Mouse (Mus musculus): ENCODE measurements at regions not wholly inside any gene's neighbourhood (a gene's known extent, or its start where the extent isn't known, plus 50 kb on each side); places are given as distances from the start of the nearest gene placed in this dataset.
A peak's percentile ranks its signal among the peaks of the same experiment; 100 is the strongest.

DNA sequence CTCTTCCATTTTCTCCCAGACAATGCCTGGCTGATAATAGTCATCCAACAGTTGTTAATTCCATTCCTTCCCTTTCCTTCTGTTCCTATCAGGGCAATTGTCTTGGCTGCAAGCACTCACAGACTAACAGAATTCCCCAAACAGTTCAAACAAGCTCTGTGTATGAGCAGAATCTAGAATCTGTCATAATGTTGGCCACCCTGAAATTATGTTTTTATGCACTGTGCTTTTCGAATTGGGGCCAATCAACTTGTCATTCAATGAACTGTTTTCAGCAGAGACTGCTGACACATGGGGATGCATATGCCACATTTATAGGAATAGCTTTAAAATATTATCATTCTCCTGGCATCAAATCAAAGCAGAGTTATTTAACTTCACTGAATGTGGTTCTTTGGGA is 235.8 kb upstream of the Tmtc4 start:
- no peak for ATAC-seq (ENCODE audit: insufficient number of reproducible peaks, low FRiP score, low TSS enrichment)

DNA sequence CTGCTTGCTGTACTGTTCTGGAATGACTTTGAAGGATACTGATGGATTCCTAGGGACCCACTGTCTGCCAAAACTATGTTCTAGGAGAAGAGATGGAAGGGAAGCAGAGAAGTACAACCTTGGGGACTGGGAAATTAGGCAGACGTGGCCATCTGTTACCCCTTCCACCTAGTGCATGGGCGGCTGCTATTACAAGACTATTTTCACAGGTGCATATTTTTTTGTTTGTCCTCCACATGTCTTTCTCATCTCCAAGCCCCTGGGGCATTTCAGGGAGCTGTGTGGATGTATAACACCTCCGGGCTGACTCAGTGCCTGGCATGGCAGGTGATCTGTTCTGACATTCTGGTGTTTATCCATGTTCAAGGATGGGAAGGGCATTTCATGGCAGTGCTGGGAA is 226.4 kb upstream of the Tmtc4 start:
- ATAC-seq (ENCODE audit: insufficient number of reproducible peaks, low FRiP score, low TSS enrichment), result no peak; the same call in 1 of the 2 replicates

DNA sequence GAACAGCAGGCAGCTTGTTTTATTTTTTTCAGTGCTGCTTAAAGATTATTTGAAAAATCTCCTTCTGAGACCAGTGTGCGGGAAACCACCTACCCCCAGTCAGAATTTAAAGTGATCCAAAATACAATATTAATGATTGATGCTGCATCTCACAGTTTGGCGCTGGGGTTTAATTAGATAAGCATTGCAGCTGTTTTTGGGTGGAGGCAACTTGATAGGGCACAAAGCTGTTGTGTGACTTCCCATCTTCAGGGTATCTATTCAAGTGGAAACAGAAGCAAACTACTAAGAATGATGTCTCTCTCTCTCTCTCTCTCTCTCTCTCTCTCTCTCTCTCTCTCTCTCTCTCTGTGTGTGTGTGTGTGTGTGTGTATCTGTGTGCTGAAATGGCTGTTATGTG is 219.0 kb upstream of the Tmtc4 start:
- no peak for ATAC-seq (ENCODE audit: insufficient number of reproducible peaks, low FRiP score, low TSS enrichment)

DNA sequence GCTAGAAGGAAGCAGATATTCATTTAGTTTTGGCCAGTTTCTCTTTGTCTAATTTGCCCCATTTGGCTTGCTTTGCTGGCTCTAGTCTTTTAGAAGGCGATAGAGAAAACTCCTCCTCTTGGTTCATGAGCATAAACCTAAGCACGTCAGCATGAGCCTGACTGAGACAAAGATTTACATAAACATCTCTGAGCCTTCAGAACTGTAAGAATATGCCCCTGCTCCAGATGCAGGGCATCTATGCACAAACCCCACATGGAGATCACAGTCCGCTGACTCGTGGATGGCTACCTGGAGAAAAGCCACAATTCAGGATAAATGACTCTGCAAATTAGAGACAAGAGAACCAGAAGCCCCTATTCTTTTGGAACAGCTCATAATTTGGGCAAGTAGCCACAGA is 218.5 kb upstream of the Tmtc4 start:
- peak; percentile 56; the same call in 1 of the 2 replicates for ATAC-seq (ENCODE audit: insufficient number of reproducible peaks, low FRiP score, low TSS enrichment)

DNA sequence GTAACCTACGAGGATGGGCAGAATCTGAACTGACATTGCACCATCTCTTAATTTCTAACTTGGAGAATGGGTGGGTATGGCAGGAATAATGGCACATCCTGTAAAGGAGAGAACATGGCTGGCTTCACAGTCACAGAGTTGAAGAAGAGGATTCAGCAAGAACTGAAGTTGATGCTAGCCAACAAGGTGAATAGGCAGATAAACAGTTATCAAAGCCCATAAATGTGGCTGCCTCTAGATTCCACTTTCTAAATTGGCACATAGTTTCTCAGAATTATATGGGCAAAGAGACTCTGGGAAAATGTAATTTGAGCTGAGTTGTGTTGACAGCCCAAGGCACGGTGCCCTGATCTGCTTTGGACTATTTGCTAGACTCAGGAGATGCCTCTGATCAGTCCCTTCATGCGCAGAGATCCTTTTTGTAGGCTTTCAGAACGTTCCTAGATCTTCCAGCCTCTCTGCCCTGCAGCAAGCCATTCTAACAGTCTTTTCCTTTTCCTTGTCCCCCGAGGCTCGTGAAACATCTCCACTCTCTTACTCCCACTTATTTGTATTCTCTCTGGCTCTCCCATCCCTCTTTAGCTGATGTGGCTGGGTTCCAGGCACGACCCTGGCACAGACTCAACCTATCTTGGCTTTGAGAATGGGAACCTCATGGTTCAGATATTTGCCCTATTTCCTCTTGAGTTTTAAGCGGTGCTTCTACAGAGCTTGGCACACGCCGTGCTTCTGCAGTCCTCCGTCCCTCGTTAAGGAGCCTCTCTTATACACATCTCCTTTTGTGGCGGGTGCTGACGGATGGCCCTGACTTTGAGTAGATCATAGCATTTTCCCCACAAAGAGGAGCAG is 217.8 kb upstream of the Tmtc4 start:
- ATAC-seq (ENCODE audit: insufficient number of reproducible peaks, low FRiP score, low TSS enrichment), result peak; percentile 92

DNA sequence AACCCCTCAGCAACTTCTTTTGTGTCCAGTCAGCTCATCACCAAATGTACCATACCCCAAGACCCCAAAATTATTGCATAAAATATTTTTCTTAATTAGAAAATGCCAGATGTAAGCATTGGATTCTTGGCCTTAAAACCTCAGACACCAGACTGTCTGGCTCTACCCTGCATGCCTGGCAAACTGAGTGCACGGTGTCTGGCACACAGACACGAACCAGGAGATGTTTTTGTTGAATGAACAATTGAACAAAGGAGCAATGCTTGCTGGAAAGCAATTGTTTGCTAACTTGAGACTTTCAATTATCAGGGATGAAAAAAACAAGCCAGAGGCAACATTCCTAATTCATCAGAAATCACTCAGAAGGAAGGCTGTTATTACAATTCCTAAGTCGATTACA is 215.3 kb upstream of the Tmtc4 start:
- ATAC-seq (ENCODE audit: insufficient number of reproducible peaks, low FRiP score, low TSS enrichment), result no peak

DNA sequence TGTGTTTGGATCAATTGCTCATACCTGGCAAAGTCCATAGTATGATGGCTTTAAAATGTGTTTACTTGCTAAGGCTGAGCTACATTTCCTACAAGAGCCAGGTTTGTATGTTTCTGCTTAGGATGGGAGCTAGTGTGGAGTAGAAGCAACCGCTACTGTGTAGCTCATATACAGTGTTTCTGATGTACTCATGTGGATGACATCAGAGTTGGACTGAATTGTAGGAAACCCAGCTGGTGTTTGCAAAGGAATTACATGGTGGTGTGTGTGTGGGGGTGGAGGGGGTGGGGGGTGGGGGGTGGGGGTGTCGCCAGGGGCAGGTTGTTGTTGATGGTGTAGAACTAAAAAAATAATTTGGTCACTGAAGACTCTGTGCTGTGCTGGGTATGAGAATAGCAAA is 208.7 kb upstream of the Tmtc4 start:
- ATAC-seq (ENCODE audit: insufficient number of reproducible peaks, low FRiP score, low TSS enrichment), result no peak

DNA sequence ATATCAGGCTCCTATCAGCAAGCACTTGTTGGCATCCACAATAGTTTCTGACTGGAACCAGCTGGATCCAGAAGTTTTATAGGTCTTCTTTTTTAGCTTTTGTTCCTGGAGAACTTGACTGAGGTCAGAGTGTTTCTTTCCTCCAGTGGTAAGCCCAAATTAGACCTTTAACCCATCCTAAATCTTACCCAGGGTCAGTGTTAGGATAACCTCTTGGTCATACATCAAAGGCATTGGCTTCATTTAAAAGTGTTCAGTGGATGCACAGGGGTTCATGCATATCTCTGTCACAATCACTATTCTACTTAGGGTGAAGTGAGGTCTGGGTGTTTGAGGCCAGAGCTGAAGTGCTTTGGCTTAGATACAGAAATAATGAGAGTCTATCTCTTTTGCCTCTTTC is 206.9 kb upstream of the Tmtc4 start:
- no peak for ATAC-seq (ENCODE audit: insufficient number of reproducible peaks, low FRiP score, low TSS enrichment)

DNA sequence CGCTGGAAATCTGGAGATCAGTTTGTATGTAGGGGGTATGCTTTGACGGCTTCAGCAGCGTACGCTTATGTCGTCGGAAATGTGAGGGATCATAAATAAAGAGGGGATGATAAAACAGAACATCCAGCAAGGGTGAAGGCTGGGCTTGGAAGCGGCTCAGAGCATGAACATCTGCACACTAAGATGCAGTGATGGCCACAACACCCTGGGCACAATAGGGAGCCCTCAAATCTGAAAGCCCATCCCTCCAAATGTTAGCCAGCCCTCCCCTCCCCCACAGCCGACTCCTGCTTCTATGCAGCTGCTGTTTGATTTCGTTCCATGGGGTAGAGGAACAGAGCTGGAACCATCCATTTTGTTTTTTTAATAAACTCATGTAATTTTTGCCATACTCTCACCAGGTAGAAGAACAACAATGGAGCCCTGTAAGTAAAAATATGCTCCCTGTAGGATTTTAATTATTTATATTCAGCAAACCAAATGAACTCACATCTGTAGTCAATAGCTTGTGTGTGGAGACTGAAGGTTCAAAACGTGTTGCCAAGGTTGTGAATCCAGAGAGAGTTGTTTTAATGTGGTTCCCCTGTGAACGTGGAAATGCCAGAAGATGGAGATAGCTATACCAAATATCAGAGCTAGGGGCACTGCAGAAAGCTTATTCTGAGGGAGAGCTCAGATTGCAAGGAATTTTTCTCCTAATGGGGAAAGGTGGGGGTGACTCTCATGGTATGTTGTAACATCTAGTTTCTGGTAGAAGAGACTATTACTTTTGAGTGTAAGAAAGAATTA is 203.6 kb upstream of the Tmtc4 start:
- no peak for ATAC-seq (ENCODE audit: insufficient number of reproducible peaks, low FRiP score, low TSS enrichment)

DNA sequence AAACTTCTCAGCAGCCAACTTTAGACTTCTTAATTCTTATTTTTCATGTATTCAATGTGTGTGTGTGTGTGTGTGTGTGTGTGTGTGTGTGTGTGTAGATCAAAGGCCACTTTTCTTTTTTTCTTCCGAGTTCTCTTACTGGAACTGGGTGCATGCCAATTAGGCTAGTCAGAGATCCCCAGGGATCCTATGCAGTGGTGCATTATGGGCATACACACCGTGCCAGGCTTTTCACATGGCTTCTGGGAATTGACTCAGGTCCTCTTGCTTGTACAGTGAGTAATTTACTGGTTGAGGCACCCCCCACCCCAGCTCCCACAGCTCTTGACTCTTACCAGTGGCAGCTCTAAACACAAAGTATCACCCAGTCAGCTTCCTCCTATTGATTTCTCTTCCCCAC is 189.3 kb upstream of the Tmtc4 start:
- no peak for ATAC-seq (ENCODE audit: insufficient number of reproducible peaks, low FRiP score, low TSS enrichment)

DNA sequence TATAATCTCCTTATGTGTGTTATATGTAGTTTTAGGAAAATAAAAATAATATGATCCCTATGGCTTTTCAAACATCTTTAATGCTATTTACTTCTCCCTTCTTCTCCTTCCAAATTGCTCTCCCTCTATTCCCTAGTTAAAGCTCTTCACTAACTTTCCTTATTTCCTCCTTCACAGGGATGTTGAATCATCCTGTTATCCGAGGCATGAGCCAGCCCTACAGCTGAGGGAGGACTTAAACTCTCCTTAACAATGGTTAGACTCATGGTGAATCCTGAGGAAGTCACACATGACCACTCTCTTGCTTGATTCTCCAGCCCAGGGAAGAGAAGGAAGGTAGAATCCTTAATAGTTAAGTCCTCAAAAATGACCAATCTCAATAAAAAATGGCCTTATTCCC is 188.0 kb upstream of the Tmtc4 start:
- no peak for ATAC-seq (ENCODE audit: insufficient number of reproducible peaks, low FRiP score, low TSS enrichment)

DNA sequence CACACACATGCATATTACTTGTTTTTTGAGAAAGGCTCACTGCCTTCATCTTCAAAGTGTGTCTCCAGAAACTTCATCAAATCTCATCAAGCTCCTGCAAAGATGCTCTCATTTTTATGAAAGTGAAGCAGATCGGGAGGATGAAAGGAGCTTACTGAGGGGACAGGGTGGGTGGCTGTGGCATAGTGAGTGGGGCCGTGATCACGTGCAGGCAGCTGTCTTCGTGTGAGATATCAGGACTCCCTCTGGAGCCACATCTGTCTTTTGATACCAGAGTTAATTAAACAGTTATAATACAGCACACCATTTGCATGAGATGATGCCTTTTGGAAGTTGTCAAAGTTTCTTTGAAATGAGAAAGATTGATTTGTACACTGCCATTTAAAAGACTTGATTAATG is 180.0 kb upstream of the Tmtc4 start:
- no peak for ATAC-seq (ENCODE audit: insufficient number of reproducible peaks, low FRiP score, low TSS enrichment)

DNA sequence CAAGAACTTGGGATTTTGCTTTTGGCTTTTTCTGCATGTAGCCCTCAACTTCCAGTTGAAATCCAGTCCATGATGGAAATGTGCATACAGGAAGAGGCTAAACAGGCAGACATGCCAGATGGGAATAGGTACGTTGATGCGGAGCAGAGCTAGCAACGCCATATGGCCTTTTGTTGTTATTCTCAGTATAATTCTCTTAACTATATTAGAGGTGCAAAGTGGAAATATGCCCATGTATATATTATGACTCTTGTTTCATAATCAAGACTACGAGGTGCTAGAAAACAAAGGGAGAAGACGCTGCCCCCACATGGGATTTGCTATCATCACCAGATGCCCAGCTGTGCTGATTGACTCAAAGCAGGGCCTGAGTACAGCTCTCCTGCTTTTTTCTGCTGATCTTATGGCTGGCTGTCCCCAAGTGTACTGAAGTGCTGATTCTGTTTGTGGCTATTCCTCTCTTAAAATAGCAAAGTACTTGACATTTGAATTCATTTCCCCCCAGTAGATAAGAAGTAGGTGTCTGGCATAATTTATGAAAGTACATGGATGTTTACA is 159.7 kb upstream of the Tmtc4 start:
- no peak for ATAC-seq (ENCODE audit: insufficient number of reproducible peaks, low FRiP score, low TSS enrichment)

DNA sequence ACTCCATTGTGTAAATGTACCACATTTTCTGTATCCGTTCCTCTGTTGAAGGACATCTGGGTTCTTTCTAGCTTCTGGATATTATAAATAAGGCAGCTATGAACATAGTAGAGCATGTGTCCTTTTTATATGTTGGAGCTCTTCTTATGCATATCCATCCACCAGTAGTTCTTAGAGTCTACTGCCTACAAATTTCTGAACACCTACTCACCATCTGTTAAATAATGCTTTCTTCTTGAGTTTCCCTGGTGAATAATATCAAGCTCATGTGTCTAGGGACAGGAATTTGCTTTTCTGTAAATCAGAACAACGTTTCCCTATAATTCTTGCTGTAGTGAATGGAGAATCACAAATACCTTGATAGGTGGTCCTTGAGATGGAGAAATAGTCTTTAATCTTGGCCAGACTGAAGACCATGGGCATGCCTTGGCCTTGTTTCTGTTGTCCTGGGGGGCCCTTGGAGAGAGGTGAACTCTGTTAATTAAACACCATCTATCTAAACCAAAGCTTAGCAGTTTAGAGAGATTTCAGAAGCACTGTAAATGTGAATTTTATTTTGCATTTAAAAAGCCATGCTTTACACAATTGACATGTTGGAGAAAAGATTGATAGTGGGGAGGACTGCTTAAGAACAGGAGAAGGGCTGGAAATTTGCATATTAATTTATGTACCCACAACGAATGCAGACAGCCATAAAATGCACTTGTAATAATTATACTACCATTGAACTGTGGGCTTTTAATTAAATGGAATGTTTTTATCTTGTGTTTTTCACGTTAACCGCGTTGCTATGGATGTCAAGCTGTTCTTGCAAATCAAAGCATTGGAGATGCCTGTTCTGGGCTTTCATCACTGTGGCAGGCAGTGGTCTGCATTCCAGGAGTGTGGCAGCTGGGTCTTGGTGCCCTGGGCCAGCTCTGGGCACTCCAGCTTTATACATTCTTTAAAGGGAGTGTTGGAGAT is 155.2 kb upstream of the Tmtc4 start:
- no peak for ATAC-seq (ENCODE audit: insufficient number of reproducible peaks, low FRiP score, low TSS enrichment)

DNA sequence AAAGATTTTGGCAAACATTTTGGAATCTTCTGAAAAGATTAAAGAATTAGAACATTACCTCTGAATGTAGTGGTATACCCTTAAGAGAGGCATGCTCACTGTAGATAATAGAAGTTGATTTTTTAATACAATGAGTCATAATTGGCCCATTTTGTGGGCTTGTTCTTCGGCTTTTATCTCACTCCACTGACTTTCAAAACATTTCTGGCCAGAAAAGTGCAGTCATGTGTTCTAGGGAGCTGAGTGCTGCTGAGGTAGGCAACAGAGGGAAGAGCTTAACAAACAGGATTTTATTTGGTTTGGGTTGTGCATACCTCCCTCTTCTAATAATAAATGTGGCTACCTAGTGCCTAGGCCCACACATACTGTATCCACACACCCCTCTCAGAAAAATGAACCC is 150.1 kb upstream of the Tmtc4 start:
- ATAC-seq (ENCODE audit: insufficient number of reproducible peaks, low FRiP score, low TSS enrichment), result no peak

DNA sequence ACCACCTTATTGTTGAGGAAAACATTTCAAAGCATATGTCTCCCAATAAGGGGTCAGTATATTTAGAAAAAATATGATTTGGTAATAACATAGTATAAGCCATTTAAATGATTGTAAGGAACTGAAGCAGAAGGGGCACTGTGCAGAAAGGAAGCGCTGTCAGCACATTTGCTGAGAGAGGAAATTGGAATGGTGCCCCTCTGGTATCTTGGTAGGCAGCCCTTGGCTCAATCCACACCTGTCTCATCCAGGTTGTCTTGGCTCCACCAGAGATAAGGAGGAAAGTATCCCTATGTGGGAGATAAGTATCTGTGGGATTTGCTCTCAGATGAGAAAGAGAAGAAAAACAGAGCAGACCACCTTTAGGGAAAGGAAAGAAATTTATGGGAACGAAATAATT is 136.5 kb upstream of the Tmtc4 start:
- ATAC-seq (ENCODE audit: insufficient number of reproducible peaks, low FRiP score, low TSS enrichment), result peak; percentile 88

DNA sequence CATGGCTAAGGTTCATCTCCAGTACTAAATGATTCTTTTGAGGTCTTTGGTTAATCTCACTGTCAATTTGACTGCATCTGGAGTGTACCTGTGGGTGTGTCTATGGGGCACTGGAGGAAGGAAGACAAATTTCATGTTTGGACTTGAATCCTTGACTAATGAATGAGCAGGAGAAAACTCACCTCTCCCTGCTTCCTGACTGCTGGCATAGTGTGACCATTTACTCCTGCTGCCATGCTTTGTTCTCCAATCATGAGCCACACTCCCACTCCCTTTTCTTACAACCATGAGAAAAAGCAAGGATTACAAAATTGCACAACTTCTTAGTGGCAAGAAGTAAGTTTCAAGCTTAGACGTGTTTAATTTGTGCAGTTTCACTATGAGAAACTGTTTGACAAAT is 132.5 kb upstream of the Tmtc4 start:
- no peak for ATAC-seq (ENCODE audit: insufficient number of reproducible peaks, low FRiP score, low TSS enrichment)

DNA sequence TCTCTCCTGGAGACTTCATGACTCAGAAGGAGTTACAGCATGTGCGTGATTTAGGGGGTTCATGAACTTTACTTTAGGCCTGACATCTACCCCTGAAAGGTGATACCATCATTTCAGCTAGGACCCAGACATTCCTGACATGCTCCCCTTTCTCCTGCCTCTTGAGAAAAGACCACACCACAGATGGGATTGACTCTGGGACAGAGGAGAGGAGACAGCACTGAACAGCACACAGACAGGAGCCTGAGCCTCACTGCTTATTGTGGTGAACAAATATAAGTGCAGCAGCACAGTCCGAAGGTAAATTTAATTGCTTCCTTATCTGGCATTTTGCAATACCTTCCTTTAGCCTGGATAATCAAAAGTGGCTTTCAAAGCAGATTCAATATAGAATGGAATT is 126.7 kb upstream of the Tmtc4 start:
- no peak for ATAC-seq (ENCODE audit: insufficient number of reproducible peaks, low FRiP score, low TSS enrichment)

DNA sequence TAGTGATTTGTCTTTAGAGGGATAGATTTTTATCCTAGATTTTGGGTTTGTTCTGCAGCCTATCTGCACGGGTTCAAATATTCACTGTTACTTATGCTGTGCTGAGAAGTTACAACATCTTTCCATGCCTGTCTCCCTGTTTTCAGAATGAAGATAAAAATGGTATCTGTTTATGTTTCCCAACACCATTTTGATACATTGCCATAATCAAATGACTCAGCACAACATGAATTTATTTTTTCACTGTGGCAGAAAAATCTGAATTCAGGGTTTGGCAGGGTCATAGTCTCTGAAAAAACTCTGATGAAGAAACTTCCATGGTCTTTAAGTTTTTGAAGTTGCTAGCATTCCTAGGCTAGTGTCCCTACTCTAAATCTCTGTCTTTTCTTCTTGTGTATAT is 116.5 kb upstream of the Tmtc4 start:
- no peak for ATAC-seq (ENCODE audit: insufficient number of reproducible peaks, low FRiP score, low TSS enrichment)

DNA sequence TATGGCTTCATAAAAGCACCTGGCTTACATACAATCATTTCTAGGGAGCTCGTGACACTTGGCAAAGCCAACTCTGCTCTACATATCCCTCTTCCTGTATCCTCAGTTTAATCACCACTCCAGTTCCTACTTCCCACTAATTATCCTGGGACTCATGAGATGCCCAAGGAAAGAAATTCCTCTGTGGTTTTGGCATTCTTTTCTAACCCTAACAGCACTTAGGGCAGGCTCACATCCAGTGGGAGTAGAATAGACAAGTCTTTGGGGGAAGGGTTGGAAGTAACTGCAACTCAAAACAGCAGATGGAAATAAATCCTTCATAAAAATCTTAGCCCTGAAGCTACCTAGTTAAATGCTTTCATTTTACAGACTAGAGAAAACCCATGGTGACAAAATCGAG is 112.3 kb upstream of the Tmtc4 start:
- no peak for ATAC-seq (ENCODE audit: insufficient number of reproducible peaks, low FRiP score, low TSS enrichment)
